Mouse (Mus musculus): Measurements from ENCODE around the gene ccdc198.
"Not testable (repeated sequence)": the region's sequence is repeated elsewhere in the genome, so short reads cannot be mapped to it uniquely, and the experiment has no call there.

Gene ccdc198

GRCm38 (mm10) chr14:49245126-49245714 is at the start of gene ccdc198:
TSS of gene ccdc198 (minus strand) at chr14:49245474.
- CTCF ChIA-PET, result no interaction called here

- CTCF ChIA-PET, result no interaction called here
These were observed 48.7 kb upstream of the ccdc198 start for GRCm38 (mm10) chr14:49293802-49294449.

- CTCF ChIA-PET, result no interaction called here
These were observed 44.9 kb upstream of the ccdc198 start for GRCm38 (mm10) chr14:49290029-49290745.

GRCm38 (mm10) chr14:49283784-49284655 is 38.7 kb upstream of the ccdc198 start:
- CTCF ChIA-PET, result no interaction called here

GRCm38 (mm10) chr14:49278880-49279279 is 33.6 kb upstream of the ccdc198 start:
- CTCF ChIA-PET, result no interaction called here

- CTCF ChIA-PET, result not testable (repeated sequence)
These were observed 33.2 kb upstream of the ccdc198 start for GRCm38 (mm10) chr14:49278479-49278878.

GRCm38 (mm10) chr14:49277642-49278041 is 32.4 kb upstream of the ccdc198 start:
- CTCF ChIA-PET, result no interaction called here

GRCm38 (mm10) chr14:49275376-49275775 is 30.1 kb upstream of the ccdc198 start:
- CTCF ChIA-PET, result interaction anchor here (0.5 kb wide), 1 partner anchor 418 kb away, joined by 3 read pairs; no protein-coding TSS in a partner anchor

GRCm38 (mm10) chr14:49265286-49266002 is 20.2 kb upstream of the ccdc198 start:
- CTCF ChIA-PET, result no interaction called here

- CTCF ChIA-PET, result no interaction called here
These were observed 3.8 kb downstream of the ccdc198 start for GRCm38 (mm10) chr14:49241522-49241921.

- CTCF ChIA-PET, result no interaction called here
These were observed 7.1 kb downstream of the ccdc198 start for GRCm38 (mm10) chr14:49238206-49238605.

- CTCF ChIA-PET, result interaction anchor here (1.2 kb wide), 1 partner anchor 62 kb away, joined by 3 read pairs; no protein-coding TSS in a partner anchor
These were observed 10.3 kb downstream of the ccdc198 start for GRCm38 (mm10) chr14:49234788-49235515.

- CTCF ChIA-PET, result no interaction called here
These were observed 13.4 kb downstream of the ccdc198 start for GRCm38 (mm10) chr14:49231845-49232244.

GRCm38 (mm10) chr14:49226986-49227385 is 18.3 kb downstream of the ccdc198 start:
- CTCF ChIA-PET, result interaction anchor here (0.6 to 0.7 kb wide), 2 partner anchors 157 to 640 kb away, joined by 3 to 13 read pairs; no protein-coding TSS in a partner anchor

GRCm38 (mm10) chr14:49226471-49226870 is 18.8 kb downstream of the ccdc198 start:
- CTCF ChIA-PET, result interaction anchor here (0.7 kb wide), 1 partner anchor 640 kb away, joined by 3 read pairs; no protein-coding TSS in a partner anchor

- CTCF ChIA-PET, result no interaction called here
These were observed 23.5 kb downstream of the ccdc198 start for GRCm38 (mm10) chr14:49221771-49222170.

- CTCF ChIA-PET, result not testable (repeated sequence)
These were observed 25.7 kb downstream of the ccdc198 start for GRCm38 (mm10) chr14:49219466-49220022.

- CTCF ChIA-PET, result no interaction called here
These were observed 26.6 kb downstream of the ccdc198 start for GRCm38 (mm10) chr14:49218677-49219076.

- CTCF ChIA-PET, result not testable (repeated sequence)
These were observed 35.1 kb downstream of the ccdc198 start for GRCm38 (mm10) chr14:49210215-49210614.
